Mouse (Mus musculus): ENCODE data around the gene Mx1. TPM values are rescaled to one million over a fixed set of nuclear protein-coding genes. Genes with fewer than 3 reads are reported as not detected.

Gene Mx1
- not detected in 2 replicates for polyA plus RNA-seq (2012; ENCODE audit: insufficient read depth, insufficient read length, low replicate concordance, missing spikeins)

DNA sequence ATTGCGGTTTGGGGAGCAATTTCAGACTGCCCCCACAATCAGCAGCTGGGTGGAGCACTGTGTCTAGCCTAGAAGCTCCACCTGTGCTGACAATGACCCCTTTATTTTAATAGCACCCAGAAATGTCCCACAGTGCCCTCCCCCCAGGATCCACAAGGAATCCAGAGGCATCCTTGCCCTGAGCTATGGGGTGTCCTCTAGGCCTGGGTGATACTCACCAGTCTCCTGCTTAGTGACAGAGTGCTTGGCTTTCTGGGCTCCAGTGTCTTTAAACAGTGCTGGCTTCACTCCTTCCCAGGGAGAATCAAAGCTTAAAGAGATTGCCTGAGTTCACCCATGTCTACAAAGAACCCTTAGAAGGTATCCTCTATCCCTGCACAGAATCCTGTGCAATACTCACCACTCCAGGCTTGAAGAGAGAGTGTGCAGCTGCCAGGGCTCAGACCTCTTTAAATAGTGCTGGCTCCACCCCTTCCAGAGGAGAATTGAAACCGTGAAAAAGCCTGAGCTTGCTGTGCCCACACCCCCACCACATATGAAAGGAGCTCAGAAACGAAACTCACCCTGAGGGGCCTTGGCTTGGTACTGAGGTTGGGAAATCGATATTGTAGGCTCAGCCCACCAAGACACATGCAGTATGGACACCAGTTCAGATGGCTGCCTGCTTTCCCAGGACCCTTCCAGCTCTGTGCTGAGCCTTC lies at the start of gene Mx1:
TSS of gene Mx1 (minus strand) at position 427 of the 701 bp plus-strand sequence.
- TF ChIP-seq POLR2A (IDR thresholded peaks at IDR 0.05; ENCODE audit: insufficient read depth, low read depth, low read length) (no peak), CTCF (IDR thresholded peaks at IDR 0.05; ENCODE audit: insufficient read depth, low read depth, low read length) (no peak)
- H3K4me3 ChIP-seq (ENCODE audit: insufficient read depth, low read depth, low read length) = no peak within 1 kb of the TSS
- no peak within 1 kb of the TSS; the same call in 1 of the 2 replicates for H3K27ac ChIP-seq (ENCODE audit: insufficient read depth, low read depth, low read length)
- WGBS = 17% methylated on average over 4 of the region's 4 CpGs
- peaks cover 19% of the 10 kb centered on the region for H3K4me1 ChIP-seq (ENCODE audit: control insufficient read depth, insufficient read depth, low read length)

GRCm38 (mm10) chr16:97512347-97512751 lies 49.6 kb upstream of the Mx1 start:
- no peak overlapping the region for H3K27ac ChIP-seq (ENCODE audit: insufficient read depth, low read depth, low read length)
- 89% methylated on average over 12 of the region's 12 CpGs for WGBS
- no peak overlapping the region for H3K4me3 ChIP-seq (ENCODE audit: insufficient read depth, low read depth, low read length)
- no peaks in the 10 kb centered on the region for H3K4me1 ChIP-seq (ENCODE audit: control insufficient read depth, insufficient read depth, low read length)
- TF ChIP-seq POLR2A (IDR thresholded peaks at IDR 0.05; ENCODE audit: insufficient read depth, low read depth, low read length) (no peak), CTCF (IDR thresholded peaks at IDR 0.05; ENCODE audit: insufficient read depth, low read depth, low read length) (no peak)

- no peaks in the 10 kb centered on the region for H3K4me1 ChIP-seq (ENCODE audit: control insufficient read depth, insufficient read depth, low read length)
- no peak overlapping the region for H3K27ac ChIP-seq (ENCODE audit: insufficient read depth, low read depth, low read length)
- no peak overlapping the region for H3K4me3 ChIP-seq (ENCODE audit: insufficient read depth, low read depth, low read length)
- no peak for TF ChIP-seq POLR2A (IDR thresholded peaks at IDR 0.05; ENCODE audit: insufficient read depth, low read depth, low read length)
- TF ChIP-seq CTCF (IDR thresholded peaks at IDR 0.05; ENCODE audit: insufficient read depth, low read depth, low read length) = no peak
Measured at GRCm38 (mm10) chr16:97511495-97511894, 48.8 kb upstream of the Mx1 start.

DNA sequence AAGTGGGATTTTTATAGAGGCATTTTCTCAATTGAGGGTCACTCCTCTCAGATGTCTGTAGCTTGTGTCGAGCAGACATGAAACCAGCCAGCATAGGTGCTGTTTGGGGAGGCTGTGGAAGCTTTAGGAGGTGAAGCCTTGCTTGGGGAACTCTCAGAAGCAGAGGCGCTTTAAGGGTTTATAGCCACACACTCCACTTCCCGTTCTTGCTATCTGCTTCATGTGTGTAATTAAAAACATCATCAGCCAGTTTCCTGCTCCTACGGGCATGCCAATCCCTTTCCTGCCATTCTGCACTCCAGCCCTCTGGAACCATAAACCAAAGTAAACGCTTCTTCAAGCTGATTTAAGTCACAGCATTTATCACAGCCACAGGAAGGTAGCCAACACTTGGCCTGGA lies 48.1 kb upstream of the Mx1 start:
- Histone ChIP-seq H3K4me3 (ENCODE audit: insufficient read depth, low read depth, low read length) (no peak overlapping the region), H3K27ac (ENCODE audit: insufficient read depth, low read depth, low read length) (no peak overlapping the region), H3K4me1 (ENCODE audit: control insufficient read depth, insufficient read depth, low read length) (no peaks in the 10 kb centered on the region)
- TF ChIP-seq CTCF (IDR thresholded peaks at IDR 0.05; ENCODE audit: insufficient read depth, low read depth, low read length) (no peak), POLR2A (IDR thresholded peaks at IDR 0.05; ENCODE audit: insufficient read depth, low read depth, low read length) (no peak)
- WGBS = 68% methylated on average over 5 of the region's 5 CpGs

DNA sequence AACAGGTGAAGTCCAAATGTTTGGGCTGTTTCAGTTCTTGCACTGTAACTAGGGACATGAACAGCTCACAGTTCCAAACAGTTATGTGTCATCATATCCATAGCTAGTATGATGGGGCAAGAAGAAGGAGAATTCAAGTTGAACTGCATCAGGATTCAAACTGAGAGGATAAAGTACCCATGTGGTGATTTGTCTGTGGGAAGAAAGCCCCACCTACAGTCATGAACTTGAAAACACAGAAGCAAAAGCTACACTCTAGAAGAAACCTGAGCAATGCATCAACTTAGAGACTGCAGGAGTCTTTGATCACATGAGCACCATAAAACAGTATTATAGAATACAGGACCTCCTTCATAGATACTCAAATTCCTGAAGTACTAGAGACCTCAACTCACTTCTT lies 45.1 kb upstream of the Mx1 start:
- H3K27ac ChIP-seq (ENCODE audit: insufficient read depth, low read depth, low read length) = no peak overlapping the region
- H3K4me1 ChIP-seq (ENCODE audit: control insufficient read depth, insufficient read depth, low read length) = no peaks in the 10 kb centered on the region
- TF ChIP-seq CTCF (IDR thresholded peaks at IDR 0.05; ENCODE audit: insufficient read depth, low read depth, low read length) = no peak
- TF ChIP-seq POLR2A (IDR thresholded peaks at IDR 0.05; ENCODE audit: insufficient read depth, low read depth, low read length) = no peak
- no peak overlapping the region for H3K4me3 ChIP-seq (ENCODE audit: insufficient read depth, low read depth, low read length)

- Histone ChIP-seq H3K27ac (ENCODE audit: insufficient read depth, low read depth, low read length) (no peak overlapping the region), H3K4me3 (ENCODE audit: insufficient read depth, low read depth, low read length) (no peak overlapping the region), H3K4me1 (ENCODE audit: control insufficient read depth, insufficient read depth, low read length) (no peaks in the 10 kb centered on the region)
- 88% methylated on average over 3 of the region's 3 CpGs for WGBS
- TF ChIP-seq CTCF (IDR thresholded peaks at IDR 0.05; ENCODE audit: insufficient read depth, low read depth, low read length) (no peak), POLR2A (IDR thresholded peaks at IDR 0.05; ENCODE audit: insufficient read depth, low read depth, low read length) (no peak)
Measured at GRCm38 (mm10) chr16:97504793-97505192, 42.1 kb upstream of the Mx1 start.

- Histone ChIP-seq H3K4me1 (ENCODE audit: control insufficient read depth, insufficient read depth, low read length) (no peaks in the 10 kb centered on the region), H3K4me3 (ENCODE audit: insufficient read depth, low read depth, low read length) (no peak overlapping the region), H3K27ac (ENCODE audit: insufficient read depth, low read depth, low read length) (no peak overlapping the region)
- TF ChIP-seq POLR2A (IDR thresholded peaks at IDR 0.05; ENCODE audit: insufficient read depth, low read depth, low read length) (no peak), CTCF (IDR thresholded peaks at IDR 0.05; ENCODE audit: insufficient read depth, low read depth, low read length) (no peak)
- WGBS = 87% methylated on average over 3 of the region's 3 CpGs
Measured at GRCm38 (mm10) chr16:97503849-97504248, 41.1 kb upstream of the Mx1 start.

GRCm38 (mm10) chr16:97500901-97501300 lies 38.2 kb upstream of the Mx1 start:
- Histone ChIP-seq H3K4me3 (ENCODE audit: insufficient read depth, low read depth, low read length) (no peak overlapping the region), H3K4me1 (ENCODE audit: control insufficient read depth, insufficient read depth, low read length) (0 out of 2 replicates have a peak, but pooled peaks cover under 1% of the 10 kb centered on the region), H3K27ac (ENCODE audit: insufficient read depth, low read depth, low read length) (no peak overlapping the region)
- WGBS = 95% methylated on average over 7 of the region's 7 CpGs
- TF ChIP-seq CTCF (IDR thresholded peaks at IDR 0.05; ENCODE audit: insufficient read depth, low read depth, low read length) = no peak
- TF ChIP-seq POLR2A (IDR thresholded peaks at IDR 0.05; ENCODE audit: insufficient read depth, low read depth, low read length) = no peak

GRCm38 (mm10) chr16:97499450-97499849 lies 36.7 kb upstream of the Mx1 start:
- Histone ChIP-seq H3K4me3 (ENCODE audit: insufficient read depth, low read depth, low read length) (no peak overlapping the region), H3K27ac (ENCODE audit: insufficient read depth, low read depth, low read length) (no peak overlapping the region), H3K4me1 (ENCODE audit: control insufficient read depth, insufficient read depth, low read length) (0 out of 2 replicates have a peak, but pooled peaks cover 2% of the 10 kb centered on the region)
- WGBS = 97% methylated on average over 7 of the region's 7 CpGs
- no peak for TF ChIP-seq CTCF (IDR thresholded peaks at IDR 0.05; ENCODE audit: insufficient read depth, low read depth, low read length)
- no peak for TF ChIP-seq POLR2A (IDR thresholded peaks at IDR 0.05; ENCODE audit: insufficient read depth, low read depth, low read length)

Data from olfactory bulb, adult 2 months (tissue).